Mouse (Mus musculus) common myeloid progenitor, adult 5-6 weeks (primary cell): Measurements from ENCODE around the gene H3f3b. TPM values are rescaled to one million over a fixed set of nuclear protein-coding genes. Genes with fewer than 3 reads are reported as not detected.
A peak's percentile ranks its signal among the peaks of the same experiment; 100 is the strongest.

Experiments used
- ATAC-seq: replicated peaks from 2 replicates; pipeline ENCODE4 v1.8.0; 2016; ENCODE audit warnings: low read depth, mild to moderate bottlenecking, moderate TSS enrichment, inconsistent platforms; ENCODE audit not compliant: poor library complexity, severe bottlenecking
- total RNA-seq: library from RNA; stranded (forward); fragments of 200-1000, 187-1606 nt; gene quantifications from 2 replicates; pipeline ENCODE4 v1.2.3, GENCODE M21; 2017

The H3f3b gene
- total RNA-seq, result 867 and 869 TPM in 2 replicates

GRCm38 (mm10) chr11:116027756-116028155 is at the start of gene H3f3b:
TSS of gene H3f3b (minus strand) at chr11:116027962.
- ATAC-seq, result no peak

- peak; percentile 52 for ATAC-seq
Observed at GRCm38 (mm10) chr11:116076836-116077235, 49.1 kb upstream of the H3f3b start.

DNA sequence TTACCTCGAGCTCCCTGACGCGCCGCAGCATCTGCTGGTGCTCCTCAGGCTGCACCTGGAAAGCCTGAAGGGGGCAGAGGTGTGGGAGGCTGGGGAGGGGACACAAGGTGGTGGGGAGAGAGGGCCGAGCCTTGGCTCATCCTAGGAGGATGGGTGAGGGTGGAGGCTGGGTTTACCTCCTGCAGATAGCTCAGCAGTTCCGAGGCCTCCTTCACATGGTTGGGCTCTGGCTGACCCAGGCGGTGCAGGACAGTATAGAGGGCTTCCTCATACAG is 48.4 kb upstream of the H3f3b start:
- ATAC-seq, result no peak

- ATAC-seq, result peak; percentile 7; the same call in 1 of the 2 replicates
Observed at GRCm38 (mm10) chr11:116075539-116076265, 47.9 kb upstream of the H3f3b start.

GRCm38 (mm10) chr11:116074436-116074991 is 46.8 kb upstream of the H3f3b start:
- peak; percentile 20; the same call in 1 of the 2 replicates for ATAC-seq

GRCm38 (mm10) chr11:116072608-116073007 is 44.8 kb upstream of the H3f3b start:
- ATAC-seq, result no peak

DNA sequence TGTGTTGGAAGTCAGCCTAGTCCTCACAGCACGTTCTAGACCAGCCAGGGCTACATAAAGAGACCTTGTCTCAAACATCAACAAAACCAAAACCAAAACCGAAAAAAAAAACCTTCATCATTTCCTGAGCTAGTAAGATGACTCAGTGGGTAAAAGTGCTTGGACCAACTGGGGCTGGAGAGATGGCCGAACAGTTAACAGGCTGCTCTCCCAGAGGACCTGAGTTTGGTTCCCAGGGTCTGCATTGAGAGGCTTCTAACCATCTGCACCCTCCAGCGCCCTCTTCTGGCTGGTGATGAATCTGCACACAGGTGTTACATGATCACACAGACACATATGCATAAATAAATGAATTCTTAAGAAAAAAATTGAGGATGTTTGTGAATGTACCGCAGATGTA is 43.7 kb upstream of the H3f3b start:
- peak; percentile 33 for ATAC-seq

DNA sequence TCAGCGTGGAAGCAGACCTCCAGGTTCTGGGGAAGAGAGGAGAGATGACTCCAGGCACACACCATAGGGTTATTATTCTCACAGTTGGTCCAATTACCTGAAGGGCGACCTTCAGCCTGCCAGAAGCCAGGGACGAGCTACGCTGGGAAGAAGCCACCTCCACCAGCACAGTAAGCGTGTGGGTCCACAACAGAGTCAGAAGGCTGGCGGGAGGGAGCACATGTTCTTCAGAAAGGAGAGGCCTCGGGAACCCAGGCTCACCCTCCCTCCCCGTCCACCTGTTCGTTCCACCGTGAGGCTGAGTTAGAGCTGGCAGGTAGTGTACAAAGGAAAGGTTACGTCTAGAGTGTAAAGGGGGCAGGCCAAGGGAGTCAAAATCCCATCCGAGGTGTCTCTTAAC is 37.6 kb upstream of the H3f3b start:
- no peak for ATAC-seq

GRCm38 (mm10) chr11:116064187-116064867 is 36.6 kb upstream of the H3f3b start:
- ATAC-seq, result no peak

GRCm38 (mm10) chr11:116063562-116063961 is 35.8 kb upstream of the H3f3b start:
- no peak for ATAC-seq

GRCm38 (mm10) chr11:116062521-116062920 is 34.8 kb upstream of the H3f3b start:
- no peak for ATAC-seq

DNA sequence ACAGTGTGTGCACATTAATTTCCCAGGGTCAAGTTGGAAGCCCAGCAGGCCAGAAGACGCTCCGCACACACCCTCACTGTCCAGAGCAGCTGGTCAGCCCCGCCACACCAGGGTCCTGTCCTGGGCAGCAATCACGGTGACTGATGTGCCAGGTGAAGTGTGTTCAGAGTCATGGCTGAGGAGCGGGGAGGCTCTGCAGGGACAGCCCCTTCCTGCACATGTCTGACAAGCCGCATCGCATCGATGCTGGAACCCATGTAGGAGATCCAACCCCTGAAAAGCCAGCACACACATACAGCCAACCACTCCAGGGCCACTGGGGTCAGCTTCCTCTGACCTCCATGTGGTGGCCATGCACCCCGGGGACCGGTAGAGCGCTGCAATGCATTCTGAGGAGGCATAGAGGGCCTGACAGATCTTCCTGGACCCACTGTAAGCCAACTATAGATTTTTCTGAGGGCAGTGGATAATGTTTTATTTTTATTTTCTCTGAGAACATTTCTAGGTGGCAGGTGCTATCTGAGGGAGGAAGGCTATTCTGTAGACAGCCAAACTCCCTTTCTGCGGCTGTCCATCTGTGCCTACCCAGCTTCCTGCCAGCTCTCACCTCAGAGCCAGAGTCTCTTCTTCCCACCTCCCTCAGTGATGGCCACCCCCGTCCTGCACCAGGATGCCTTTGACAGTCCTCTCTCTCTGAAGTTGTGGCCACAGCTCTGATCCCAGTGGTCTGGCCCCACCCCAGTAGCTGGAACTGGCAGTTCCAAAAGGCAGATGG is 34.1 kb upstream of the H3f3b start:
- no peak for ATAC-seq

- no peak for ATAC-seq
Observed at GRCm38 (mm10) chr11:116060596-116060995, 32.8 kb upstream of the H3f3b start.

DNA sequence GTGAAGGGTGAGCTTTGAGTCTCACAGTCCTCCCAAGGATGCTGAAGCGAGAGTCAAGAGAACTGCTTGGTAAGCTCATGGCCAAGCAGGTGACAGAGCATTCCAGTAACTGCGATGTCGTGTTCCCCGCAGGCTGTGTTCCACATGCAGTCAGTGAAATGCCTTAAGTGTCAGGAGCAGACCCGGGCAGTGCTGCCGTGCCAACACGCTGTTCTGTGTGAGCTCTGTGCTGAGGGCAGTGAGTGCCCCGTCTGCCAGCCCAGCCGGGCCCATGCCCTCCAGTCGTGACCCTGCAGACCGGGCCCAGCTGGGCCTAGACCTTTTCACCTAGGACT is 31.9 kb upstream of the H3f3b start:
- no peak for ATAC-seq

- ATAC-seq, result no peak
Observed at GRCm38 (mm10) chr11:116058868-116059690, 31.3 kb upstream of the H3f3b start.

- ATAC-seq, result no peak
Observed at GRCm38 (mm10) chr11:116058022-116058614, 30.4 kb upstream of the H3f3b start.

DNA sequence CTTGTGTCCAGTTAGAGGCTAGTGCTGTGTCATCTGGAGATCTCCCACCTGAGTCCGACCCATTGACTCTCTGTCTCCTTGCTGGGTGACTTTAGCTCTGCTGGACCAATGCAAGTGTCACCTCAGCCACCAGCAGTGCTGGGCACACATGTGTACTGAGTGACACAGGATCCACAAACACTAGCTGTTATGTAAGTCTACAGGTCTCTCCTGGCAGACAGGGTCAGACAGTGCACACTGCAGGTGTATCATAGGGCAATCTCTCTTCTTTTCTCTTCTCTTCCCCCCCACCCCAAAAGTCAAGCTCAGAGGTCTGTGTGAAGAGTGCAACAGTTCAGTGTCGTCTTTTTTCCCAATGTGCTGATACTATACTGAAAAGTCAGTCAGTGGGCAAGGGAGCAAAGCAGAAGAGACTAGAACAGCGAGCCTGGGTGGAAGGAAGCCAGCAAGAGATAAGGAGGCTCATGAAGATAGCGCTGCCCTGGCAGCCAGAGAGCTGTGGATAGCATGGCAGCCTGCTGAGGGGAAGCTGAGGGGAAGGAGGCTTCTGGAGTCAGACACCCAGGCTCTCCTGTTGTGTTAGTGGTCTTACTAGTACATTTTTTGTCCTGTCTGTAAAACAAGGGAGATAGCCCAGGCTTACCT is 29.6 kb upstream of the H3f3b start:
- peak; percentile 62 for ATAC-seq

DNA sequence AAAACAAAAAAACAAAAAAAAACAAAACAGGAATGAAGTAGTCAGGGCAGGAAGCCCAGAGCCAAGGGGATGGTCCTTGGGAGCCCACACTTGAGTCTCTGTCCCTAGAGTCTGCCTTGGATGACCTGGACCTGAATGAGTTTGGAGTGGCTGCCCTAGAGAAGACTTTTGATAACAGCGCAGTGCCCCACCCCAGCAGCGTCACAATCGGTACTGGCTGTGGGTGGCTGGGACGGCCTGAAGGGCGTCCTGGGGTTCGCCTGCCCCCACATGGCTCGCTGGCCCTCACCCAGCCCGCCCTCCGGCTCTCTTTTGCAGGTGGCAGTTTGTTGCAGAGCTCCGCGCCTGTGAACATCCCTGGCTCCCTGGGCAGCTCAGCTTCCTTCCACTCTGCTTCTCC is 28.1 kb upstream of the H3f3b start:
- no peak for ATAC-seq

GRCm38 (mm10) chr11:116053510-116054229 is 25.9 kb upstream of the H3f3b start:
- no peak for ATAC-seq
